Mouse (Mus musculus): ENCODE data around the gene Elane. TPM values are rescaled to one million over a fixed set of nuclear protein-coding genes. Genes with fewer than 3 reads are reported as not detected.

Gene Elane
- not detected for polyA plus RNA-seq (2017; shearing (Covaris generic))

GRCm38 (mm10) chr10:79886054-79886453, at the start of gene Elane:
Elane (plus strand) TSS chr10:79886247.

GRCm38 (mm10) chr10:79853860-79854795, 31.9 kb upstream of the Elane start, which contains the start of gene Ptbp1:
Ptbp1 (plus strand) TSS chr10:79854427.

GRCm38 (mm10) chr10:79874290-79874862, 11.7 kb upstream of the Elane start, which contains the start of the genes Prtn3 and Plppr3:
Prtn3 (plus strand) TSS chr10:79874476.
Plppr3 (minus strand) TSS chr10:79874634.

GRCm38 (mm10) chr10:79890670-79891069, 4.6 kb downstream of the Elane start, which contains the start of gene Cfd:
Cfd (plus strand) TSS chr10:79890853.

GRCm38 (mm10) chr10:79908167-79909091, 22.4 kb downstream of the Elane start, which contains the start of gene Med16:
Med16 (minus strand) TSS chr10:79908923.

GRCm38 (mm10) chr10:79910556-79910955, 24.5 kb downstream of the Elane start, which contains the start of gene Gm26602:
Gm26602 (plus strand) TSS chr10:79910856.

GRCm38 (mm10) chr10:79916808-79917531, 30.9 kb downstream of the Elane start, which contains the start of gene Kiss1r:
Kiss1r (plus strand) TSS chr10:79916971.

GRCm38 (mm10) chr10:79920958-79921535, 35.0 kb downstream of the Elane start, which contains the start of gene R3hdm4:
R3hdm4 (minus strand) TSS chr10:79921208.

GRCm38 (mm10) chr10:79926491-79927323, 40.7 kb downstream of the Elane start, which contains the start of gene Arid3a:
Arid3a (plus strand) TSS chr10:79927043.

Other genes with a start within 250 kb of the Elane start
- not detected for gene Shc2, start 248.3 kb upstream of the Elane start, polyA plus RNA-seq (2017; shearing (Covaris generic))
- gene Odf3l2, start 240.5 kb upstream of the Elane start, polyA plus RNA-seq (2017; shearing (Covaris generic)), result not detected
- gene Madcam1, start 221.7 kb upstream of the Elane start, polyA plus RNA-seq (2017; shearing (Covaris generic)), result not detected
- 24.0 TPM for gene Tpgs1, start 216.9 kb upstream of the Elane start, polyA plus RNA-seq (2017; shearing (Covaris generic))
- gene Cdc34, start 204.1 kb upstream of the Elane start, polyA plus RNA-seq (2017; shearing (Covaris generic)), result 83.3 TPM
- 2.7 TPM for gene Gzmm, start 197.2 kb upstream of the Elane start, polyA plus RNA-seq (2017; shearing (Covaris generic))
- 178 TPM for gene Bsg, start 181.8 kb upstream of the Elane start, polyA plus RNA-seq (2017; shearing (Covaris generic))
- gene Hcn2, start 169.6 kb upstream of the Elane start, polyA plus RNA-seq (2017; shearing (Covaris generic)), result 0.12 TPM
- gene Polrmt, start 139.7 kb upstream of the Elane start, polyA plus RNA-seq (2017; shearing (Covaris generic)), result 33.4 TPM
- gene Fgf22, start 131.2 kb upstream of the Elane start, polyA plus RNA-seq (2017; shearing (Covaris generic)), result not detected
- 47.0 TPM for gene Rnf126, start 119.3 kb upstream of the Elane start, polyA plus RNA-seq (2017; shearing (Covaris generic))
- 0.31 TPM for gene Fstl3, start 109.0 kb upstream of the Elane start, polyA plus RNA-seq (2017; shearing (Covaris generic))
- gene Prss57, start 95.3 kb upstream of the Elane start, polyA plus RNA-seq (2017; shearing (Covaris generic)), result not detected
- 3.5 TPM for gene Palm, start 92.7 kb upstream of the Elane start, polyA plus RNA-seq (2017; shearing (Covaris generic))
- not detected for gene Misp, start 65.3 kb upstream of the Elane start, polyA plus RNA-seq (2017; shearing (Covaris generic))
- gene Ptbp1, start 31.8 kb upstream of the Elane start, polyA plus RNA-seq (2017; shearing (Covaris generic)), result 555 TPM
- gene Prtn3, start 11.8 kb upstream of the Elane start, polyA plus RNA-seq (2017; shearing (Covaris generic)), result not detected
- 11.3 TPM for gene Plppr3, start 11.6 kb upstream of the Elane start, polyA plus RNA-seq (2017; shearing (Covaris generic))
- not detected for gene Cfd, start 4.6 kb downstream of the Elane start, polyA plus RNA-seq (2017; shearing (Covaris generic))
- gene Med16, start 22.7 kb downstream of the Elane start, polyA plus RNA-seq (2017; shearing (Covaris generic)), result 31.9 TPM
- 11.6 TPM for gene Gm26602, start 24.6 kb downstream of the Elane start, polyA plus RNA-seq (2017; shearing (Covaris generic))
- gene Kiss1r, start 30.7 kb downstream of the Elane start, polyA plus RNA-seq (2017; shearing (Covaris generic)), result 0.26 TPM
- gene R3hdm4, start 35.0 kb downstream of the Elane start, polyA plus RNA-seq (2017; shearing (Covaris generic)), result 113 TPM
- gene Arid3a, start 40.8 kb downstream of the Elane start, polyA plus RNA-seq (2017; shearing (Covaris generic)), result 10.6 TPM
- gene Wdr18, start 73.9 kb downstream of the Elane start, polyA plus RNA-seq (2017; shearing (Covaris generic)), result 55.5 TPM
- not detected for gene Grin3b, start 84.5 kb downstream of the Elane start, polyA plus RNA-seq (2017; shearing (Covaris generic))
- gene Tmem259, start 98.1 kb downstream of the Elane start, polyA plus RNA-seq (2017; shearing (Covaris generic)), result 28.1 TPM
- gene Cnn2, start 102.3 kb downstream of the Elane start, polyA plus RNA-seq (2017; shearing (Covaris generic)), result 501 TPM
- 52.9 TPM for gene Abca7, start 110.2 kb downstream of the Elane start, polyA plus RNA-seq (2017; shearing (Covaris generic))
- gene Arhgap45, start 130.4 kb downstream of the Elane start, polyA plus RNA-seq (2017; shearing (Covaris generic)), result 733 TPM
- 112 TPM for gene Polr2e, start 153.5 kb downstream of the Elane start, polyA plus RNA-seq (2017; shearing (Covaris generic))
- gene Gpx4, start 160.9 kb downstream of the Elane start, polyA plus RNA-seq (2017; shearing (Covaris generic)), result 368 TPM
- gene Sbno2, start 219.3 kb downstream of the Elane start, polyA plus RNA-seq (2017; shearing (Covaris generic)), result 62.6 TPM
- 79.3 TPM for gene Stk11, start 229.6 kb downstream of the Elane start, polyA plus RNA-seq (2017; shearing (Covaris generic))

All from effector memory CD4-positive, alpha-beta T cell, adult 5 months (primary cell).